Mouse (Mus musculus): ENCODE measurements around the gene Gm42906. TPM values are rescaled to one million over a fixed set of nuclear protein-coding genes. Genes with fewer than 3 reads are reported as not detected.

Gene Gm42906
- total and polyA plus RNA-seq, 3 experiments: not detected

DNA sequence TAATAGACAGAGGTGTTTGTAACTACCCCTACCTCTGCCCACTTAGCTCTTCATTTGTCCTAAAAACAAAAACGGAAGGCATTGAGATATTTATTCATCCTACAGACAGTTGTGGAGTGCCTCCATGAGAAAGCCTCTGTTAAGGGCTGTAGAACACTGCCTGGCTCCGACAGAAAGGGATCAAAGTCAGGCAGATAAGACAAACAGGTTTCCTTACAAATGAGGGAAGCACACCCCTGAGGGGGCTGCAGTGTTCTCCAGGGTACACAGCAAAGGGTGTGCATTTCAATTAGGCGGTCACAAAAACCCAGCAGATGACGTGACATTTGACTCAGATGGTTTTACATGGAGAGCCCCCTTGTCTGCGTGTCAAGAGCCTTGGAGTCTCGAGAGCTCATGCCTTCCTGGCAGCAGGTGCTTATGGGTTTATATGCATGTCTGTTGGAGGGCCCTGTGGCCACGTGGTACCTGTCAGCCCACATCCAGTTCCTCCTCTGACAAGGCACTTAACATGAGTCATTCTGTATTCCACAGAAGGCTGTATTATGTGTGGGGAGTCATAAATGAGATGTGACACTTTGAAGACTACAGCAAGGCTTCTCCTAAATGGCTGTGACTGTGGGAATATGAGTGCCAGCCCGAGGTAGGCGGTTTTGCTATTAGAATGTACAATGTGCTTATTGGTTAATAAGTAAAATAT is 323.5 kb downstream of the Gm42906 start:
- TF ChIP-seq ZKSCAN1 (IDR thresholded peaks at IDR 0.05; ENCODE audit: low read depth, low read length) (no peak), USF1 (IDR thresholded peaks at IDR 0.05; ENCODE audit: low read depth, low read length) (peak; percentile 22; the same call in 1 of the 2 replicates)
- Histone ChIP-seq H3K9me3 (replicated peaks; ENCODE audit: insufficient read depth, low read length) (no peaks in the 10 kb centered on the region), H3K27ac (ENCODE audit: control insufficient read depth, low read depth, low read length) (no peak overlapping the region), H3K4me1 (ENCODE audit: control insufficient read depth in 1 of 2, insufficient read depth in 2 of 2, low read length in 2 of 2) (no peaks in the 10 kb centered on the region), H3K27me3 (ENCODE audit: control insufficient read depth in 1 of 2, insufficient read depth in 2 of 2, low read length in 2 of 2) (no peaks in the 10 kb centered on the region), H3K4me3 (ENCODE audit: control insufficient read depth in 1 of 2, insufficient read depth in 1 of 2, low read depth in 2 of 2, low read length in 2 of 2) (no peak overlapping the region), H3K36me3 (ENCODE audit: control insufficient read depth in 1 of 2, insufficient read depth in 2 of 2, low read length in 2 of 2) (no peaks in the 10 kb centered on the region), H3K79me2 (ENCODE audit: control insufficient read depth, insufficient read depth, low read length, poor library complexity) (no peaks in the 10 kb centered on the region), H3K9ac (ENCODE audit: control insufficient read depth, low read depth, low read length, poor library complexity, severe bottlenecking) (no peak overlapping the region)
- no peak for DNase-seq (ENCODE audit: low read depth, low spot score)

GRCm38 (mm10) chr5:151103284-151103683 is 324.7 kb downstream of the Gm42906 start:
- DNase-seq (ENCODE audit: low read depth, low spot score): no peak
- no peaks in the 10 kb centered on the region for H3K36me3 ChIP-seq (ENCODE audit: control insufficient read depth in 1 of 2, insufficient read depth in 2 of 2, low read length in 2 of 2)
- H3K9me3 ChIP-seq (replicated peaks; ENCODE audit: insufficient read depth, low read length): no peaks in the 10 kb centered on the region
- H3K27ac ChIP-seq (ENCODE audit: control insufficient read depth, low read depth, low read length): no peak overlapping the region
- no peaks in the 10 kb centered on the region for H3K4me1 ChIP-seq (ENCODE audit: control insufficient read depth in 1 of 2, insufficient read depth in 2 of 2, low read length in 2 of 2)
- H3K27me3 ChIP-seq (ENCODE audit: control insufficient read depth in 1 of 2, insufficient read depth in 2 of 2, low read length in 2 of 2): no peaks in the 10 kb centered on the region
- no peak overlapping the region for H3K4me3 ChIP-seq (ENCODE audit: control insufficient read depth in 1 of 2, insufficient read depth in 1 of 2, low read depth in 2 of 2, low read length in 2 of 2)
- no peaks in the 10 kb centered on the region for H3K79me2 ChIP-seq (ENCODE audit: control insufficient read depth, insufficient read depth, low read length, poor library complexity)
- TF ChIP-seq POLR2AphosphoS5 (IDR thresholded peaks at IDR 0.05; ENCODE audit: borderline replicate concordance, low read depth, low read length) (no peak), GATA1 (IDR thresholded peaks at IDR 0.05; ENCODE audit: low read depth, low read length) (no peak), RAD21 (IDR thresholded peaks at IDR 0.05; ENCODE audit: low read depth, low read length) (no peak), MYC (IDR thresholded peaks at IDR 0.05; ENCODE audit: low read depth, low read length) (no peak), CTCF (IDR thresholded peaks at IDR 0.05 in 2 of 3, conservative IDR thresholded peaks at IDR 0.05 in 1 of 3; ENCODE audit: control insufficient read depth in 1 of 3, insufficient read depth in 1 of 3, low read depth in 2 of 3, low read length in 3 of 3, poor library complexity in 1 of 3, severe bottlenecking in 1 of 3) (no peak), EP300 (IDR thresholded peaks at IDR 0.05; ENCODE audit: low read depth in 1 of 2, low read length in 2 of 2) (no peak), CHD1 (IDR thresholded peaks at IDR 0.05; ENCODE audit: low read depth, low read length) (no peak), TBP (IDR thresholded peaks at IDR 0.05; ENCODE audit: low read depth, low read length) (no peak), MEF2A (IDR thresholded peaks at IDR 0.05; ENCODE audit: extremely low read depth, insufficient replicate concordance, low read depth, low read length, poor library complexity, severe bottlenecking) (no peak), KAT2A (conservative IDR thresholded peaks at IDR 0.05; ENCODE audit: low read depth, low read length) (no peak), ETS1 (IDR thresholded peaks at IDR 0.05; ENCODE audit: low read depth, low read length) (no peak), MAFK (IDR thresholded peaks at IDR 0.05; ENCODE audit: borderline replicate concordance, low read depth, low read length) (no peak), E2F4 (IDR thresholded peaks at IDR 0.05; ENCODE audit: borderline replicate concordance, low read depth, low read length) (no peak), MXI1 (IDR thresholded peaks at IDR 0.05; ENCODE audit: low read depth, low read length) (no peak)
- H3K9ac ChIP-seq (ENCODE audit: control insufficient read depth, low read depth, low read length, poor library complexity, severe bottlenecking): no peak overlapping the region

Measured in MEL (cell line).